Mouse (Mus musculus) frontal cortex, adult (tissue): ENCODE measurements around the gene Tmprss11a.

ENCODE experiments used
- ATAC-seq: cut with Nextera tagmentation; 2 replicates; pipeline ENCODE4 v1.9.2; 2017; ENCODE audit warnings: mild to moderate bottlenecking, moderate library complexity, mixed read lengths; ENCODE audit not compliant: low TSS enrichment

Tmprss11a gene

GRCm38 (mm10) chr5:86468890-86469289, at the start of gene Tmprss11a:
Tmprss11a (minus strand) TSS chr5:86468990.
- ATAC-seq = no peak

GRCm38 (mm10) chr5:86518500-86518899, 49.7 kb upstream of the Tmprss11a start, which contains the start of gene Tmprss11g:
Tmprss11g (minus strand) TSS chr5:86518600.
- no peak for ATAC-seq

- no peak for ATAC-seq
Observed at GRCm38 (mm10) chr5:86511538-86511937, 42.7 kb upstream of the Tmprss11a start.

GRCm38 (mm10) chr5:86493453-86493852, 24.7 kb upstream of the Tmprss11a start:
- ATAC-seq = no peak

- no peak for ATAC-seq
Observed at GRCm38 (mm10) chr5:86482562-86482961, 13.8 kb upstream of the Tmprss11a start.

GRCm38 (mm10) chr5:86482031-86482430, 13.2 kb upstream of the Tmprss11a start:
- no peak for ATAC-seq

- no peak for ATAC-seq
Observed at GRCm38 (mm10) chr5:86473859-86474258, 5.1 kb upstream of the Tmprss11a start.

GRCm38 (mm10) chr5:86439306-86439705, 29.5 kb downstream of the Tmprss11a start:
- ATAC-seq = no peak

- ATAC-seq = peak; percentile 64
Observed at GRCm38 (mm10) chr5:86438548-86438947, 30.2 kb downstream of the Tmprss11a start.

- ATAC-seq = peak; percentile 89
Observed at GRCm38 (mm10) chr5:86432697-86433096, 36.1 kb downstream of the Tmprss11a start.

GRCm38 (mm10) chr5:86431096-86431495, 37.7 kb downstream of the Tmprss11a start:
- ATAC-seq = no peak

- no peak for ATAC-seq
Observed at GRCm38 (mm10) chr5:86421323-86422028, 47.3 kb downstream of the Tmprss11a start.

- peak; percentile 84 for ATAC-seq
Observed at GRCm38 (mm10) chr5:86419494-86419893, 49.3 kb downstream of the Tmprss11a start.

- ATAC-seq = no peak
Observed at GRCm38 (mm10) chr5:86414280-86414679, 54.5 kb downstream of the Tmprss11a start.

GRCm38 (mm10) chr5:86410815-86411214, 58.0 kb downstream of the Tmprss11a start:
- ATAC-seq = peak; percentile 62; the same call in 1 of the 2 replicates

- no peak for ATAC-seq
Observed at GRCm38 (mm10) chr5:86407941-86408340, 60.8 kb downstream of the Tmprss11a start.

GRCm38 (mm10) chr5:86407191-86407590, 61.6 kb downstream of the Tmprss11a start:
- no peak for ATAC-seq

- ATAC-seq = no peak
Observed at GRCm38 (mm10) chr5:86373320-86373719, 95.5 kb downstream of the Tmprss11a start, which contains the start of gene Tmprss11d. Tmprss11d (minus strand) TSS chr5:86373420.
